Mouse (Mus musculus) lung, postnatal 0 days (tissue): ENCODE data around the gene Inpp5e. TPM values are rescaled to one million over a fixed set of nuclear protein-coding genes. Genes with fewer than 3 reads are reported as not detected.

Experiments used
- ATAC-seq: fragments of 200-750 bp; cut with Nextera tagmentation; 2 replicates; pipeline ENCODE4 v1.8.0; 2017; ENCODE audit warnings: moderate library complexity
- DNase-seq: peaks from one replicate; pipeline ENCODE4 v3.0.0-alpha.2; 2016; ENCODE audit warnings: low spot score
- H3K27ac ChIP-seq: fragments of 300-500 bp; sonication (generic); 2 replicates; pipeline ENCODE4 v1.5.1; 2014; ENCODE audit warnings: antibody characterized with exemption, mild to moderate bottlenecking, low read length, mixed read lengths
- H3K27me3 ChIP-seq: fragments of 300-500 bp; sonication (generic); replicated peaks from 2 replicates; pipeline ENCODE4 v1.6.1; 2014; ENCODE audit warnings: low read length, mixed read lengths; ENCODE audit not compliant: insufficient read depth
- H3K36me3 ChIP-seq: fragments of 300-500 bp; sonication (generic); 2 replicates; pipeline ENCODE4 v1.6.1; 2014; ENCODE audit warnings: low read length, mixed read lengths; ENCODE audit not compliant: insufficient read depth
- H3K4me1 ChIP-seq: fragments of 300-500 bp; sonication (generic); 2 replicates; pipeline ENCODE4 v1.6.1; 2014; ENCODE audit warnings: antibody characterized with exemption, low read depth, low read length, mixed read lengths; ENCODE audit not compliant: insufficient read depth
- H3K4me2 ChIP-seq: fragments of 300-500 bp; sonication (generic); replicated peaks from 2 replicates; pipeline ENCODE4 v1.6.1; 2014; ENCODE audit warnings: low read depth, mild to moderate bottlenecking, low read length, moderate library complexity, mixed read lengths
- H3K4me3 ChIP-seq: fragments of 300-500 bp; sonication (generic); 2 replicates; pipeline ENCODE4 v1.5.1; 2014; ENCODE audit warnings: low read depth, low read length
- H3K9ac ChIP-seq: fragments of 300-500 bp; sonication (generic); replicated peaks from 2 replicates; pipeline ENCODE4 v1.6.1; 2014; ENCODE audit warnings: low read depth, mild to moderate bottlenecking
- H3K9me3 ChIP-seq: fragments of 300-500 bp; sonication (generic); 2 replicates; pipeline ENCODE4 v1.6.1; 2016; ENCODE audit warnings: low read length, mixed read lengths
- CTCF ChIP-seq: IDR thresholded peaks from 2 replicates; pipeline ENCODE4 v1.5.1; 2016; ENCODE audit warnings: antibody characterized with exemption, mild to moderate bottlenecking
- EP300 ChIP-seq: IDR thresholded peaks from 2 replicates; pipeline ENCODE4 v1.6.1; 2016; ENCODE audit warnings: antibody characterized with exemption, mild to moderate bottlenecking, control low read depth
- WGBS: fragments of 180-500 bp; shearing (Covaris S2); extraction: QIAGEN DNeasy Blood & Tissue Kit; methylation state at CpG from one replicate; pipeline ENCODE4 v1.1.7; 2014; 5-methylcytosine and 5-hydroxymethylcytosine counted together
- polyA plus RNA-seq: library from polyadenylated mRNA; unstranded; fragments of >200 nt; fragmentation: Nextera tagmentation; extraction: Ambion mirVana; gene quantifications from 2 replicates; pipeline ENCODE4 v1.2.1, GENCODE M21; 2015

Inpp5e gene
- 11.0 and 11.2 TPM in 2 replicates for polyA plus RNA-seq

- H3K4me2 ChIP-seq, result peak within 1 kb of the TSS; percentile 79
- ATAC-seq, result peak; percentile 96
- peak within 1 kb of the TSS; percentile 85 for H3K27ac ChIP-seq
- under 1% methylated on average over 48 of the region's 57 CpGs for WGBS
- no peaks in the 10 kb centered on the region for H3K27me3 ChIP-seq
- peaks cover 15% of the 10 kb centered on the region; the same call in 1 of the 2 replicates for H3K36me3 ChIP-seq
- H3K4me1 ChIP-seq, result peaks cover 11% of the 10 kb centered on the region; the same call in 1 of the 2 replicates
- H3K4me3 ChIP-seq, result peak within 1 kb of the TSS; percentile 85
- peak within 1 kb of the TSS; percentile 78 for H3K9ac ChIP-seq
- DNase-seq, result peak; percentile 97
- TF ChIP-seq EP300 (no peak), CTCF (peak; percentile 98)
- no peaks in the 10 kb centered on the region for H3K9me3 ChIP-seq
These were observed at the start of gene Inpp5e for GRCm38 (mm10) chr2:26408515-26409356. Gene Inpp5e (minus strand): TSS chr2:26409203.

- Histone ChIP-seq H3K4me3 (no peak overlapping the region), H3K27me3 (no peaks in the 10 kb centered on the region), H3K4me1 (no peaks in the 10 kb centered on the region; the same call in 1 of the 2 replicates), H3K9me3 (no peaks in the 10 kb centered on the region), H3K36me3 (peaks cover 38% of the 10 kb centered on the region), H3K4me2 (no peak overlapping the region), H3K9ac (no peak overlapping the region), H3K27ac (peak overlapping the region; percentile 75)
- TF ChIP-seq EP300 (no peak; the same call in 1 of the 2 replicates), CTCF (no peak)
- WGBS, result 27% methylated on average over 7 of the region's 7 CpGs
- DNase-seq, result peak; percentile 91
- peak; percentile 90 for ATAC-seq
These were observed 49.6 kb upstream of the Inpp5e start for GRCm38 (mm10) chr2:26458402-26459124.

- no peaks in the 10 kb centered on the region for H3K36me3 ChIP-seq
- H3K27me3 ChIP-seq, result no peaks in the 10 kb centered on the region
- H3K4me2 ChIP-seq, result no peak overlapping the region
- ATAC-seq (no peak), DNase-seq (peak; percentile 77)
- no peaks in the 10 kb centered on the region for H3K9me3 ChIP-seq
- 25% methylated on average over 5 of the region's 5 CpGs for WGBS
- peaks cover 7% of the 10 kb centered on the region for H3K4me1 ChIP-seq
- no peak for TF ChIP-seq EP300
- TF ChIP-seq CTCF, result peak; percentile 86
- H3K4me3 ChIP-seq, result no peak overlapping the region
- no peak overlapping the region for H3K27ac ChIP-seq
- no peak overlapping the region for H3K9ac ChIP-seq
These were observed 40.4 kb upstream of the Inpp5e start for GRCm38 (mm10) chr2:26449121-26450060.

GRCm38 (mm10) chr2:26447451-26447850, 38.4 kb upstream of the Inpp5e start:
- no peaks in the 10 kb centered on the region for H3K36me3 ChIP-seq
- DNase-seq (no peak), ATAC-seq (no peak)
- H3K27ac ChIP-seq, result no peak overlapping the region
- H3K27me3 ChIP-seq, result no peaks in the 10 kb centered on the region
- TF ChIP-seq CTCF (no peak), EP300 (no peak)
- WGBS, result 35% methylated on average over 1 of the region's 1 CpGs
- no peak overlapping the region for H3K4me3 ChIP-seq
- peaks cover 13% of the 10 kb centered on the region for H3K4me1 ChIP-seq
- H3K9ac ChIP-seq, result no peak overlapping the region
- no peak overlapping the region for H3K4me2 ChIP-seq
- no peaks in the 10 kb centered on the region for H3K9me3 ChIP-seq

- DNase-seq (no peak), ATAC-seq (no peak)
- peaks cover 13% of the 10 kb centered on the region for H3K4me1 ChIP-seq
- H3K9ac ChIP-seq, result 0 out of 2 replicates have a peak overlapping the region, but pooled peaks have one; percentile 27
- H3K27me3 ChIP-seq, result no peaks in the 10 kb centered on the region
- H3K27ac ChIP-seq, result peak overlapping the region; percentile 90
- TF ChIP-seq EP300, result no peak
- no peak for TF ChIP-seq CTCF
- 53% methylated on average over 4 of the region's 4 CpGs for WGBS
- no peaks in the 10 kb centered on the region for H3K9me3 ChIP-seq
- peak overlapping the region; percentile 55; the same call in 1 of the 2 replicates for H3K4me3 ChIP-seq
- peak overlapping the region; percentile 75 for H3K4me2 ChIP-seq
- peaks cover 2% of the 10 kb centered on the region; the same call in 1 of the 2 replicates for H3K36me3 ChIP-seq
These were observed 37.7 kb upstream of the Inpp5e start for GRCm38 (mm10) chr2:26446671-26447070.
